Mouse (Mus musculus) megakaryocyte, embryonic 14.5 days (primary cell): Measurements from ENCODE around the gene Prr14l. TPM values are rescaled to one million over a fixed set of nuclear protein-coding genes. Genes with fewer than 3 reads are reported as not detected.
"Not testable (repeated sequence)": the region's sequence is repeated elsewhere in the genome, so short reads cannot be mapped to it uniquely, and the experiment has no call there.

Experiments used
- H3K27me3 ChIP-seq: replicated peaks from 2 replicates; pipeline ENCODE3; 2012; ENCODE audit warnings: inconsistent platforms
- H3K36me3 ChIP-seq: replicated peaks from 2 replicates; pipeline ENCODE3; 2012; ENCODE audit warnings: low read length, inconsistent platforms, mixed read lengths
- H3K4me1 ChIP-seq: 2 replicates; pipeline ENCODE4 v1.6.1; 2012; ENCODE audit warnings: inconsistent platforms
- H3K4me3 ChIP-seq: replicated peaks from 2 replicates; pipeline ENCODE3; 2012; ENCODE audit warnings: moderate library complexity, mild to moderate bottlenecking, inconsistent platforms
- H3K9me3 ChIP-seq: 2 replicates; pipeline ENCODE4 v1.6.1; 2012; ENCODE audit warnings: inconsistent platforms
- FLI1 ChIP-seq: IDR thresholded peaks from 2 replicates; pipeline ENCODE4 v1.6.1; 2012; ENCODE audit warnings: low read length, inconsistent platforms, mixed read lengths
- GATA1 ChIP-seq: IDR thresholded peaks from 3 replicates; pipeline ENCODE4 v1.6.1; 2012; ENCODE audit warnings: mixed read lengths, low read length, inconsistent platforms, borderline replicate concordance
- polyA plus RNA-seq: library from polyadenylated mRNA; stranded (reverse); fragments of >175 nt; gene quantifications from 2 replicates; pipeline ENCODE4 v1.2.3, GENCODE M21; 2012; ENCODE audit warnings: low replicate concordance; ENCODE audit not compliant: insufficient read depth

Prr14l gene
- 0.36 and 1.3 TPM in 2 replicates for polyA plus RNA-seq

DNA sequence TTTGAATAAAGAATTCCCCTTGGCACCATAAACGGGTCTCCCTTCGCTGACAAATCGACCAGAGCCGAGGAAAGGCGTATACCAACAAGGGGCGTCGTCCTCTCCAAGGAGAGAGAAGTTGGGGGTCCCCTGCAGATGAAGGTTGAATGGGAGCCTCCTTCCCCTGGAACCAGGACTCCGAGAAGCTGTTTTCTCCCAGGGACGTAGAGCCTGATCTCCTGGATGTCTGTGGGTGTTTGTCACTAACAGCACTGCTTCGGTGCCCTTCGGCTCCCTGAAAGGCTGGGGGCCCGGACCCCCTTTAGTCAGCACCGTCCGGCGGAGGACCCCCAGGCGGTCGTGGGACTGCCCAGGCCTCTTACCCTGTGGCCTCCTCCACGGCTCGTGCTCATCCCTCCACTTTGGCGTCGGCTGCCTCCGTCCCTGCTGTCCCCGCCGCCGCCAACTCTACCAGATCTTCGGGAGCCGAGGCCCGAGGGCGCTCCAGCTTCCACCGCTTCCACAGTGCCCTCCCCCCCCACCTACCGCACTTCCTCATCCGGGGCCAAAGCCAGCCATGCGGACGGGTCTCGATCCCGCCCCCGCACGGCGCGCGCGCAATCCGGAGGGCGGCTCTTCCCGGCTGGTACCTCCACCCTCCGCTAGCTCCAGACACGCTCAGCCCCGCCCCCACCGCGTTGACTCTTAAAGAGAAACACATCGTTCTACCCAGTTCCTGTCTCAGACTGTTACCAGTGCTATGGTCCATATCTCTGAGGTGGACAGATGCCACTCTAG lies at the start of gene Prr14l:
Gene Prr14l (minus strand): TSS at position 526 of the 777 bp plus-strand sequence.
- Histone ChIP-seq H3K27me3 (no peaks in the 10 kb centered on the region), H3K4me3 (peak within 1 kb of the TSS; percentile 93), H3K4me1 (peaks cover 49% of the 10 kb centered on the region), H3K36me3 (peaks cover 20% of the 10 kb centered on the region), H3K9me3 (no peaks in the 10 kb centered on the region)
- TF ChIP-seq GATA1 (no peak), FLI1 (no peak)

DNA sequence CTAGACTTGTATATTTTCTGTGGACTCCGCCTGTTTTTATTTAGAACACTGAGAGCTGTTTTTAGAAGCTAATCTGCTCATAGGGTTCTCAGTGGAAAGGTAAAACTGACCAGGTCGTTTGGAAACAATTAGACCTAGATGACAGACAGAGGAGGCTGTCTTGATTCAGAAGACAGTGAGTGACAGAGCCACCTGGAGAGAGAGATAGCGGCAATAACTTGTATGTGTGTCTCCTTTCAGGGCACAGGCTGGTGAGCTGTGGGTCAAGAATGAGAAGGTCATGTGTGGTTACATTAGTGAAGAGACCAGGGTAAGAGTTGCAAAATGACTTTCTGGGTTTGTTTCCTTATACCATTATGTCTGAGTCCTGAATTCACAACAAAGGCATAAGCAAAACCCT lies 32.7 kb upstream of the Prr14l start:
- TF ChIP-seq GATA1: no peak
- Histone ChIP-seq H3K9me3 (peaks cover 5% of the 10 kb centered on the region; the same call in 1 of the 2 replicates), H3K27me3 (no peaks in the 10 kb centered on the region), H3K36me3 (peaks cover 84% of the 10 kb centered on the region), H3K4me1 (no peaks in the 10 kb centered on the region), H3K4me3 (no peak overlapping the region)

DNA sequence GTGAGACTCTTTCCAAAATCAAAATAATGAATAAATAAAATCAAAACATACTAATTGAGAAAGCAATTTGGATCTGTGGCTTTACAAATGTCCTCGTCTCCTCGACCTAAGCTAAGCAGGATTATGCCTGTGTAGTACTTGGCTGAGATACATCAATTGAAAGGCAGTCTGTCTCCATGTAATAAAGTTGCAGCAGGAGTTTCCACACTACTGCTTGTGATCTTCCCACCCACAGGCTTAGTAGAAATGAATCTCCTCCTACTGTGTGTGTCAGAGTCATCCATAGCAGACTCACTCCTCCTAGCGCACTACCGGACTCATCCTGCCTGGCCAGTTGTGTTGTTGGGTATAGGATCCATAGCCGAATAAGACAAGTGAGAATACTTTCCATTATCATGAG lies 18.3 kb upstream of the Prr14l start:
- Histone ChIP-seq H3K9me3 (no peaks in the 10 kb centered on the region), H3K36me3 (peaks cover 76% of the 10 kb centered on the region), H3K4me1 (peaks cover 6% of the 10 kb centered on the region), H3K4me3 (no peak overlapping the region), H3K27me3 (no peaks in the 10 kb centered on the region)
- TF ChIP-seq GATA1 (no peak), FLI1 (no peak)

DNA sequence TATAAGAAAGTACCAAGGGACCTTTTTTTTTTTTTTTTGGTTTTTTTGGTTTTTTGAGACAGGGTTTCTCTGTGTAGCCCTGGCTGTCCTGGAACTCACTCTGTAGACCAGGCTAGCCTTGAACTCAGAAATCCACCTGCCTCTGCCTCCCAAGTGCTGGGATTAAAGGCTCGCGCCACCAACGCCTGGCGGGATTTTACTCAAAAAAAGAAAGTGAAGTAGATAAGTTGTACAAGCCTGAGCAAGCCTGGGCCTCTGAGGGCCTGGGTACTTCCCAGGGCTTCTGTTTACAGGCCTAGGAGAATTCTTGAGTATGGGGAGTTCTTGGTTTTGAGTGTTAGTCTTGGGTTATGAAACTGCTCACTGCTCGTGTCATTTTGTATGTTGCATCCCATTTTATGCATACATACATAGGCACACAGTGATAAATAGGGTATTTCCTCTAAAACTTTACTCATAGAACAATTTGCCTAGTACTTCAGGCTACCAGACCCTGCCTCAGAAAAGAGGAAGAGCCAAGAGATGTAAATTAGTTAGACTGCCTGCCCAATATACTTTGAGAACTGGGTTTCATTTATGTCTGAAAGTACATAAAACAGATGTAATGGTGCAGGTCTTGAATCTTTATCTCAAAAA lies 15.5 kb upstream of the Prr14l start:
- no peaks in the 10 kb centered on the region for H3K9me3 ChIP-seq
- H3K36me3 ChIP-seq: peaks cover 77% of the 10 kb centered on the region

DNA sequence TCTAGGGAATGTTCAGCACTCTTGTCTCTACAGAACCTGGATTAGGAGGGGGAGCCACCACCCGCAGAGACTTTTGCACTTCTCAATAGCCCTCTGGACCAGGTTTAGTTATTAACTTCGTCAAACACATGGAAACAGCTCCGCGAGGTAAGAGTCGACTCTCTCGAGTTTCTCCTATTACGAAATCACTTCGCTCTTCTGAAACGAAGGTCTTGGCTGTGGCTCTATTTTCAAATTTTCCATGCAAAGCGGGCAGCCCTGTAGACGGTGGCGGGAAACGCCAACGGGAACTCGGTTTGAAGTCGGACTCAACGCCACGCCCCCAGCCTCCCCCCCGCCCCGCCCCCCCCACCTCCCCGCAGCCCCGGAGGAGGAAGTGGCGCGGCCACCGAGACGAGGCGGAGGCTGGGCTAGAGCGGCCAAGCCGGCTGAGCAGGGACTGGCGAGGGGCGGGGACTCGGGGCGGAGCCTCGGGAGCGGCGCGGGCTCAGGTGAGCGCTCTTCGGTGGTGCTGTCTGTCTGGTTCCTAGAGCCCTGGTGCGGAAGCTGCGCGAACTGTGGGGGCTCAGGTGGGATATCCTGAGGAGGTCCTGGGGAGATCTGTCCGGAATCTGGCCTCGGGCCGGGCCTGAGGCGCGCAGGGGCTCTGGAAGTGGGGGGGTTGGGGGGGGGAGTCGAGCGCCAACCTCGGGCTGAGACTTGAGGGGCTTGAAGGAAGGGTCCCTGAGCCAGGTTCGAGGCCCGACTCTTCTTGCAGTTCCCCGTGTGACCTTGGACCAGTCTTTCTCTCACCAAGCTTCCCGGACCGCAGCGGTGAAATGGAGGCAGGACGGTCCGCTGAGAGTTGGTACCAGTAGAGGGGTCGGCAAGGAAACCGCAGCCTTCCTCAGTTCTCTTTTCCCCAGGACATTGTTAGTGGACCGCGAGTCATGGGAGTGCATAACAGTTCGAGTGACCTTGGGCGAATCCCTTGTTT lies 9.5 kb upstream of the Prr14l start, which contains the start of gene Depdc5:
Gene Depdc5 (plus strand): TSS at position 449 of the 976 bp plus-strand sequence.
- Histone ChIP-seq H3K27me3 (no peaks in the 10 kb centered on the region), H3K9me3 (no peaks in the 10 kb centered on the region), H3K4me3 (peak within 1 kb of the TSS; percentile 96), H3K36me3 (peaks cover 31% of the 10 kb centered on the region), H3K4me1 (peaks cover 23% of the 10 kb centered on the region)
- TF ChIP-seq FLI1 (no peak), GATA1 (no peak)

More for the DNA sequence above, 15.5 kb upstream of the Prr14l start:
- TF ChIP-seq FLI1 (no peak), GATA1 (no peak)
- Histone ChIP-seq H3K27me3 (no peaks in the 10 kb centered on the region), H3K4me1 (peaks cover 12% of the 10 kb centered on the region), H3K4me3 (no peak overlapping the region)

DNA sequence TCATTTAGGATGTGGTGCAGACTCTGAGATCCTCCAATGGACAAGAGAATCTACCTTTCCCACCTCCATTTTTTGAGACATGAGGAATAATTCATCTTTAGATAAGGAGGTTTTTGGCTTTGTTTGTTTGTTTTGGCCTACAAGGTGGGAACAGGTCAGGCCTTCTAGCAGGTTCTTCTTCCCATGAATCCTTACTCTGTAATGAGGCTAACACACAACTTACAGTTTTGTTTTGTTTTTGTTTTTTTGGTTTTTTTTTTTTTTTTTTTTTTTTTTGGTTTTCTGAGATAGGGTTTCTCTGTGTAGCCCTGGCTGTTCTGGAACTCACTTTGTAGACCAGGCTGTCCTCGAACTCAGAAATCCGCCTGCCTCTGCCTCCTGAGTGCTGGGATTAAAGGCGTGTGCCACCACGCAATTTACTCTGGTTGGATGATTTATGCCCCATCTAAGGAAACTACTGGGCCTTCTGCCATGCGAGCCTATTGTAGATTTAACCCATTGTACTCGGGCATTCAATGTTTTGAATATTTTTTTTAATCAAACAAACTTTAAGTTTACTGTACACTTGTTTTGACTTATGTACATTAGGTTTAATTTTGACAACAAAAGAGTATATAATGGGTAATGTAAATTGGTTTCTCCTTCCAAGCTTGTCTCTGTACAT lies 8.5 kb upstream of the Prr14l start:
- Histone ChIP-seq H3K9me3 (no peaks in the 10 kb centered on the region), H3K36me3 (peaks cover 22% of the 10 kb centered on the region), H3K27me3 (no peaks in the 10 kb centered on the region), H3K4me3 (peak overlapping the region; percentile 96), H3K4me1 (peaks cover 21% of the 10 kb centered on the region)
- TF ChIP-seq GATA1 (no peak), FLI1 (no peak)

DNA sequence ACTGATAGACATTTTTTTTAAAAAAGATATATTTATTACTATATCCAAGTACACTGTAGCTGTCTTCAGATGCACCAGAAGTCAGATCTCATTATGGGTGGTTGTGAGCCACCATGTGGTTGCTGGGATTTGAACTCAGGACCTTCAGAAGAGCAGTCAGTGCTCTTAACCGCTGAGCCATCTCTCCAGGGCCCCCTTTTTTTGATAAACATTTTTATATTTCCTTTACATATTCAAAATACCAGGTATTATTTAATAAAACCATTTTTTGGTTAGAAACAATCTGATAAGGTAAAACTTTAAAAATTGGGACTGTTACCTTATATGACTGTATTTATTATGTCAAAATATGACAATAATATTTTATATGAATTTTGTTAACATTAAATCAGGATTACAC lies 7.0 kb upstream of the Prr14l start:
- H3K27me3 ChIP-seq: no peaks in the 10 kb centered on the region
- TF ChIP-seq FLI1 (no peak), GATA1 (no peak)
- peaks cover 29% of the 10 kb centered on the region for H3K4me1 ChIP-seq
- peaks cover 9% of the 10 kb centered on the region for H3K36me3 ChIP-seq
- no peaks in the 10 kb centered on the region for H3K9me3 ChIP-seq
- no peak overlapping the region for H3K4me3 ChIP-seq

DNA sequence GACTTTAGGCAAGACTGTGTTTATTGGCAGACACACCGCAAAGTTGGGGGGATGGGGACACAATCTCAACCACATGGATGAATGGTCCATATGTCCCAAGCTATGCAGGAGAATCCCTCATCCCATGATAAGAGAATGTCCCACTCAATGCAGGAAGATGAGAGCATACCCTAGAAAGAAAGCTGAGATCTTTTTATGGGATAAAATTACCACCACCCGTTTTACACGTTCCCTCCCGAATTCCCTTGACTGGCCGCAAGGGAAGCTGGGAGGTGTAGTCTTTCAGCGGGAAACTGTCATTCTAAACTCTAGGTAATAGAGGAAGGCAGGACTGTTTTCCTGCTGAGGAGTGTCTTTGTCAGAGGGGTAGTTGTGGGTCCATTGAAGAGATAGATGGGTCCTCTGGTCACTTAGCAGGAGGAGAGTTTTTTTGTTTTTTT lies 3.7 kb upstream of the Prr14l start:
- no peaks in the 10 kb centered on the region for H3K27me3 ChIP-seq
- no peaks in the 10 kb centered on the region for H3K9me3 ChIP-seq
- H3K4me3 ChIP-seq: peak overlapping the region; percentile 92
- no peaks in the 10 kb centered on the region for H3K36me3 ChIP-seq
- TF ChIP-seq GATA1 (no peak), FLI1 (no peak)
- H3K4me1 ChIP-seq: peaks cover 25% of the 10 kb centered on the region

DNA sequence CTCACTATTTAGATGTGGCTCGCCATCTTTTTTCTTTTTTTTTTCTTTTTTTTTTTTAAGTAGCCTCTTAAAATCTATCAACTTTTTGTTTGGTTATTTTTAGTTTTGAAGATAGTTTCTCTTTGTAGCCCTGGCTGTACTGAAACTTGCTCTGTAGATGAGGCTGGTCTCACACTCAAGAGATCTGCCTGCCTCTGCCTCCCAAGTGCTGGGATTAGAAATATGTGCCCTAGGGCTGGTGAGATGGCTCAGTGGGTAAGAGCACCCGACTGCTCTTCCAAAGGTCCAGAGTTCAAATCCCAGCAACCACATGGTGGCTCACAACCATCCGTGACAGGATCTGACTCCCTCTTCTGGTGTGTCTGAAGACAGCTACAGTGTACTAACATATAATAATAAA lies 1.2 kb upstream of the Prr14l start:
- H3K4me3 ChIP-seq: not testable (repeated sequence)

More for the DNA sequence above, 1.2 kb upstream of the Prr14l start:
- Histone ChIP-seq H3K4me1 (peaks cover 43% of the 10 kb centered on the region), H3K36me3 (peaks cover 15% of the 10 kb centered on the region)
- H3K9me3 ChIP-seq, H3K27me3 ChIP-seq: not testable (repeated sequence)
